Mouse (Mus musculus) myocyte (in vitro differentiated cells): ENCODE measurements around the gene Ccer2.

Experiments
- CEBPB ChIP-seq: IDR thresholded peaks from 2 replicates; pipeline ENCODE4 v1.6.1; 2011; ENCODE audit warnings: mild to moderate bottlenecking, moderate library complexity; ENCODE audit not compliant: poor library complexity, insufficient read depth, severe bottlenecking
- E2F4 ChIP-seq: IDR thresholded peaks from one replicate; pipeline ENCODE4 v1.6.1; 2011; ENCODE audit warnings: mild to moderate bottlenecking, control low read depth, moderate library complexity; ENCODE audit not compliant: insufficient read depth
- MAX ChIP-seq: IDR thresholded peaks from one replicate; pipeline ENCODE4 v1.6.1; 2011; ENCODE audit warnings: low read depth, mild to moderate bottlenecking, control low read depth
- POLR2A ChIP-seq: IDR thresholded peaks from one replicate; pipeline ENCODE4 v1.6.1; 2011; ENCODE audit warnings: low read depth, mild to moderate bottlenecking, control low read depth, moderate library complexity; ENCODE audit not compliant: insufficient read length
- POLR2AphosphoS2 ChIP-seq: IDR thresholded peaks from one replicate; pipeline ENCODE4 v1.6.1; 2011; ENCODE audit warnings: low read depth, control low read depth; ENCODE audit not compliant: insufficient read length

DNA sequence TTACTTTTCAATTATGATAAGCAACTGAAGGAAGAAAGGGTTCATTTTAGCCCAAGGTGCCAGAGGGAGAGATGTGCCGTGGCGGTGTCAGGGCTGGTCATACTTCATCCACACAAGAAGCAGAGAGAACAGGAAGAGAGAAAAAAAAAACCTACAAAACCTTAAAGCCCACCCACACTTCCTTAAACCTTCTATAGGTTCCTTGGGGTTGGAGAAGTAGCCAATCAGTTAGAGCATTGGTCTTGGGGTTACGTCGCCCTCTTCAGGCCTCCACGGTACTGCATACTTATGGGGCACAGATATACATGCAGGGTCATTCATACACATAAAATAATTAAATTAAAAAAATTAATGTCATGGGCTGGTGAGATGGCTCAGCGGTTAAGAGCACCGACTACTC, 33.9 kb upstream of the Ccer2 start:
- no peak for TF ChIP-seq MAX
- no peak for TF ChIP-seq POLR2A
- TF ChIP-seq CEBPB = no peak
- no peak for TF ChIP-seq POLR2AphosphoS2
- no peak for TF ChIP-seq E2F4
